Mouse (Mus musculus): Measurements from ENCODE around the gene Cd320. TPM values are rescaled to one million over a fixed set of nuclear protein-coding genes. Genes with fewer than 3 reads are reported as not detected.
A peak's percentile ranks its signal among the peaks of the same experiment; 100 is the strongest.

The Cd320 gene
- 54.7 and 55.1 TPM in 2 replicates for polyA plus RNA-seq (2016; fragmentation: Nextera tagmentation; extraction: Ambion mirVana)

DNA sequence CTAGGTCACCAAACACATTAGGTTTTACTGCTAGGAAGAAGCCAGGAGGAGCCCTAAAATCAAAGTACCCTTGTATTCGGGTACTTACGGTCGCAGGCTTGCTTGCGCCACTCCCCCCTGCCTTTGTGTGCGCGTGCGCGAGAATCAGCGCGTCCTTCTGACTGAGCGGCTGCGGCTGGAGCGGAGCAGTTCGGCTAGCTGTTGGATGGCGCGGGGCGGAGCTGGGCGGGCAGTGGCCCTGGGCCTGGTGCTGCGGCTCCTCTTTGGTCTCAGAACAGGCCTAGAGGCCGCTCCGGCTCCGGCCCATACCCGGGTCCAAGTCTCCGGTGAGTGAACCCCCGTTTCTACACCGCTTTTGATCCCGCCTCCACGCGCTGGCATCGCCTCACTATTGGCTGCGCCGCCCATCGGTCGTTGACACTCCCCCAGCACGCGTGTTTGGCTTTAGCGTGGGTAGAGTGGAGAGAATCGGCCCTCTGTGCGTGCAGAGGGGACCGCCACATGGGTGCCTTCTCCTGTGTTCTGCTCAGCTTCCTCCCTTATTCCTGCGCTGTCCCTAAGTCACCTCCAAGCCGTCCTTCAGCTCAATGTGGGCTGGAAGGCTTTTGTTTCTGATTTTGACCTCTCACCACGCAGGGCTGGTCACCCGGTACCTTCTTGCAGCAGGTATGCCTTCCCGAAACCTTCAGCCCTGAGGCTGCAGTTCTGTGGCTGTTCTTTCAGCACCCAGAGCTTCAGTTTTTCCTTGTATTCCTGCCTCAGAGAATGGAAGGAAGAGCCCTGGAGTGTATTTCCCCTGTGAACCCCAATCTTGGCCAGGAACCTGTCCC is at the start of gene Cd320:
Cd320 (plus strand) TSS at position 126 of the 830 bp plus-strand sequence.
- WGBS: 0% methylated on average over 45 of the region's 45 CpGs
- ATAC-seq (ENCODE audit: low FRiP score): peak; percentile 93

DNA sequence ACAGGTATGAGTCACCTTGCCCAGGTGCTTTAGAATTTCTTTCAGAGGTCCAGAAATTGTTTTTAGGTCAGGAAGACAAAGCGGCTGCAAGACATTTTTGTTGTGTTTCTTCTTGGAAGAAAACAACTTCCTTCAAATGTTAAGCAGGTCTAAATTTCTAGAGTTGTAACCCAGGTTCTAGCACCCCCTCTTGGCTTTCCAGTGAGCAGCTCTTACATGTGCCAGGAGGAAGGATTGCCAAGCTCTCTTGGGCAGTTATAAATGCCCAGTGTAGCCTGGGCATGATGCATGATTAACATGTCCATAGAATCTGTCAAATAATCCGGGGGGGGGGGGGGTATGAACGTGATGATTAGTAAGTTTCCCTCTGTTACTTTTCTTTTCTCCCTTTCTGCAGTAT is 44.6 kb upstream of the Cd320 start:
- Histone ChIP-seq H3K27me3 (no peaks in the 10 kb centered on the region), H3K4me1 (no peaks in the 10 kb centered on the region), H3K27ac (no peak overlapping the region), H3K4me2 (no peak overlapping the region), H3K4me3 (replicated peaks) (no peak overlapping the region), H3K9me3 (no peaks in the 10 kb centered on the region), H3K36me3 (replicated peaks) (no peaks in the 10 kb centered on the region), H3K9ac (no peak overlapping the region)
- ATAC-seq (ENCODE audit: low FRiP score): no peak
- 53% methylated on average over 3 of the region's 3 CpGs for WGBS

More for the DNA sequence above, at the start of gene Cd320:
- peak within 1 kb of the TSS; percentile 73 for H3K4me3 ChIP-seq (replicated peaks)
- peaks cover 15% of the 10 kb centered on the region for H3K4me1 ChIP-seq
- H3K4me2 ChIP-seq: peak within 1 kb of the TSS; percentile 83
- H3K36me3 ChIP-seq (replicated peaks): peaks cover 26% of the 10 kb centered on the region
- no peaks in the 10 kb centered on the region for H3K9me3 ChIP-seq
- H3K27ac ChIP-seq: peak within 1 kb of the TSS; percentile 54; the same call in 1 of the 2 replicates
- no peaks in the 10 kb centered on the region for H3K27me3 ChIP-seq
- H3K9ac ChIP-seq: peak within 1 kb of the TSS; percentile 72

GRCm38 (mm10) chr17:33799277-33799676 is 43.6 kb upstream of the Cd320 start:
- Histone ChIP-seq H3K4me1 (no peaks in the 10 kb centered on the region), H3K27ac (no peak overlapping the region), H3K9ac (no peak overlapping the region), H3K9me3 (no peaks in the 10 kb centered on the region), H3K27me3 (no peaks in the 10 kb centered on the region), H3K4me2 (no peak overlapping the region), H3K36me3 (replicated peaks) (no peaks in the 10 kb centered on the region), H3K4me3 (replicated peaks) (no peak overlapping the region)
- 63% methylated on average over 1 of the region's 1 CpGs for WGBS
- no peak for ATAC-seq (ENCODE audit: low FRiP score)

DNA sequence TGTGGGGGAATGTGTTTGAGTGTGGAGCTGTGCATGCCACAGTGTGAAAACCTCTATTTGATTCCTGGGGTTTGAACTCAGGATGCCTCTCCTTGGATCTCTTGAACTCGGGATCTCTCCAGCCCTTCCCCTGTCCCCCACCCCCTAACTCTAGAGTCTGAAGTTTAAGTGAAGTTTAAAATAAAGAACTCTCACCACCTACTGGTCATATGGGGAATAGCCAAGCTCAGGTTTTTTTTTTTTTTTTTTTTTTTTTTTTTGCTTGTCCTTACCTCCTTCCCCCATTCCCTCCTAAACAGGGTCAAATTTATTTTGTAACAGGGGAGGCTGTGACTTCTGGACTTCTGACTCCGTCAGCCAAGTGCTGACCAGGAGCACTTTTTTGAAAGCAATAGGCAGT is 40.7 kb upstream of the Cd320 start:
- Histone ChIP-seq H3K9ac (no peak overlapping the region), H3K36me3 (replicated peaks) (no peaks in the 10 kb centered on the region), H3K4me3 (replicated peaks) (no peak overlapping the region), H3K27me3 (peaks cover 4% of the 10 kb centered on the region; the same call in 1 of the 2 replicates), H3K27ac (no peak overlapping the region), H3K4me2 (no peak overlapping the region), H3K9me3 (no peaks in the 10 kb centered on the region), H3K4me1 (no peaks in the 10 kb centered on the region)
- WGBS: 3% methylated on average over 2 of the region's 2 CpGs
- no peak for ATAC-seq (ENCODE audit: low FRiP score)

GRCm38 (mm10) chr17:33804205-33804604 is 38.7 kb upstream of the Cd320 start:
- Histone ChIP-seq H3K27me3 (peaks cover 5% of the 10 kb centered on the region; the same call in 1 of the 2 replicates), H3K4me1 (no peaks in the 10 kb centered on the region), H3K4me2 (no peak overlapping the region), H3K9ac (no peak overlapping the region), H3K9me3 (no peaks in the 10 kb centered on the region), H3K4me3 (replicated peaks) (no peak overlapping the region), H3K27ac (no peak overlapping the region), H3K36me3 (replicated peaks) (no peaks in the 10 kb centered on the region)
- WGBS: 62% methylated on average over 4 of the region's 4 CpGs
- ATAC-seq (ENCODE audit: low FRiP score): no peak

GRCm38 (mm10) chr17:33804745-33805144 is 38.1 kb upstream of the Cd320 start:
- Histone ChIP-seq H3K9ac (no peak overlapping the region), H3K4me3 (replicated peaks) (no peak overlapping the region), H3K27me3 (peaks cover 5% of the 10 kb centered on the region; the same call in 1 of the 2 replicates), H3K4me1 (no peaks in the 10 kb centered on the region), H3K4me2 (no peak overlapping the region), H3K36me3 (replicated peaks) (no peaks in the 10 kb centered on the region), H3K9me3 (no peaks in the 10 kb centered on the region), H3K27ac (no peak overlapping the region)
- 57% methylated on average over 1 of the region's 1 CpGs for WGBS
- no peak for ATAC-seq (ENCODE audit: low FRiP score)

DNA sequence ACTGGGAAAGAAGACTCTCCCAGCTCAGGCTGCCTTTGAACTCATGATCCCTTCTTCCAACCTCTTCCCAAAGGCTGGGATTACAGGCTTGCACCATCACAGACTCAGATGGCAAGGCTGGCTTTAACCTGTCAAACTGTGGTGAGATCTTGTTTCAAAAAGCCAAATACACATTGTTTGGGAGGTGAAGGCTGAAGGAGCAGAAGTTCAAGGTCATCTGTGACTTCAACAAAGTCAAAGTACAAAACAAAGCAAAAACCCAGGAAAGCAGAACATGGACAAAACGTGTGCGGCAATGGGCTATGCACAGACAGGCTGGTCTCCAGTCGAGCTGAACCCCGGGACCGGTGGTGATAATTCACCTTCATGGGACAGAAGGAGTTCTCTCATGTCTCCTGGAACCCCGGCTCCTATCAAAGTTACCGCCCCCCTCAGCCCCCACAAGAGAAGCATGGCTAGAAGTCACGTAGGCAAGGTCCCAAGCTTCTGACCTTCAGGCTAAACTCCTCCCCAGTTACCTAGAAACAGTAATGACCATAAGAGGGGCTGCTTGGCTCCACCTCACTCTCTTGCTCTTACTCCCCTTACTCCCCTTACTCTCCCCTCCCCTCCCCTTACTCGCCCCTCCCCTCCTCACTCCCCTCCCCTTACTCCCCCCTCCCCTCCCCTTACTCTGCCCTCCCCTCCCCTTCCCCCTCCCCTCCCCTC is 35.6 kb upstream of the Cd320 start:
- H3K9ac ChIP-seq: no peak overlapping the region
- 71% methylated on average over 8 of the region's 9 CpGs for WGBS
- no peak overlapping the region for H3K4me2 ChIP-seq
- no peak overlapping the region for H3K4me3 ChIP-seq (replicated peaks)
- H3K36me3 ChIP-seq (replicated peaks): no peaks in the 10 kb centered on the region
- no peak for ATAC-seq (ENCODE audit: low FRiP score)
- H3K27ac ChIP-seq: no peak overlapping the region
- peaks cover 20% of the 10 kb centered on the region for H3K27me3 ChIP-seq
- H3K9me3 ChIP-seq: no peaks in the 10 kb centered on the region
- H3K4me1 ChIP-seq: peaks cover 10% of the 10 kb centered on the region

GRCm38 (mm10) chr17:33808192-33808591 is 34.7 kb upstream of the Cd320 start:
- Histone ChIP-seq H3K4me1 (peaks cover 10% of the 10 kb centered on the region), H3K4me3 (replicated peaks) (no peak overlapping the region), H3K27me3 (peaks cover 21% of the 10 kb centered on the region), H3K36me3 (replicated peaks) (no peaks in the 10 kb centered on the region), H3K27ac (no peak overlapping the region), H3K4me2 (no peak overlapping the region), H3K9me3 (no peaks in the 10 kb centered on the region), H3K9ac (no peak overlapping the region)
- ATAC-seq (ENCODE audit: low FRiP score): no peak
- WGBS: 46% methylated on average over 10 of the region's 10 CpGs

DNA sequence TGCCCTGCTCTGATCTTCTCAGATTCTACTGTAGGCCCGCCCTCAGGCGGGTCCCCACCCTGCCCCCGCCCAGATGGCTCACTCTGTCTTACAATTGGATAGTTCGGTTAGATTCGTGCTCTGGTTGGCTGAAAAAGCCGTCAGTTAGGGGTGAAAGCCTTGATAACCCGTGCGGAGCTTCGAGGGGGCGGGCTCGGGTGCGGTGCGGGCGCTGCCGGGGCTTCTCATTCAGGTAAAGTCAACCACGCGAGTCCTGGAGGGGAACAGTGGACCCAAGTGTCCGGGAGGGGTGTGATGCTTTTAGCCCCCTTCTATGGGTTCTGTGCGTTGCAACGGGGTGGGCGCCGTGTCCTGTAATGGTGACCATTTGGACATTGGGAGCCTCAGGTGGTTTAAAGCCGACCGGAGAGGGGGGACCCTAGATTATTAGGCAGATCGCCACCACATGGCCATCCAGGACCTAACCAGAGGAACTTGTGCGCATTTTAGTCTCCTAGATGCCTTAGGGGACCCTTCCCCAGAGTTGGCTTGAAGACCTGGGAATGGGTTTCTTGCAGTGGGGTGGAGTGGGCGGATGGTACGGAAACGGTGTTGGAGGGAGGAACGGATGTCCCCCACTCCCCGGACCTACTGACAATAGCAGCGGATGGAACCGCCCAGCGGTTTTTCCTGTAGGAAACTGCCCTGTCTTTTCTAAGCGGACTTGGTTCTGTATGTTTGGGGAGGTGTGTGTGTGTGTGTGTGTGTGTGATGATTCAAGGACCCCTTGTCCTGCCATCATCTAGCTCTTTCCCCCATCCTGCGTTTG is 32.4 kb upstream of the Cd320 start, which contains the start of gene Kank3:
Kank3 (plus strand) TSS at position 186 of the 808 bp plus-strand sequence.
- under 1% methylated on average over 36 of the region's 36 CpGs for WGBS
- H3K9me3 ChIP-seq: no peaks in the 10 kb centered on the region
- H3K27ac ChIP-seq: no peak within 1 kb of the TSS
- H3K4me3 ChIP-seq (replicated peaks): peak within 1 kb of the TSS; percentile 49
- peak within 1 kb of the TSS; percentile 48; the same call in 1 of the 2 replicates for H3K9ac ChIP-seq
- peak within 1 kb of the TSS; percentile 76 for H3K4me2 ChIP-seq
- peaks cover 10% of the 10 kb centered on the region for H3K4me1 ChIP-seq
- H3K36me3 ChIP-seq (replicated peaks): no peaks in the 10 kb centered on the region
- H3K27me3 ChIP-seq: peaks cover 21% of the 10 kb centered on the region
- ATAC-seq (ENCODE audit: low FRiP score): peak; percentile 99

GRCm38 (mm10) chr17:33811142-33811516 is 31.8 kb upstream of the Cd320 start:
- peaks cover 21% of the 10 kb centered on the region for H3K27me3 ChIP-seq
- peak overlapping the region; percentile 49 for H3K4me3 ChIP-seq (replicated peaks)
- 0 out of 2 replicates have a peak overlapping the region, but pooled peaks have one; percentile 48 for H3K9ac ChIP-seq
- H3K27ac ChIP-seq: no peak overlapping the region
- H3K9me3 ChIP-seq: no peaks in the 10 kb centered on the region
- peak overlapping the region; percentile 76 for H3K4me2 ChIP-seq
- peaks cover 10% of the 10 kb centered on the region for H3K4me1 ChIP-seq
- 24% methylated on average over 7 of the region's 7 CpGs for WGBS
- H3K36me3 ChIP-seq (replicated peaks): no peaks in the 10 kb centered on the region
- ATAC-seq (ENCODE audit: low FRiP score): no peak

DNA sequence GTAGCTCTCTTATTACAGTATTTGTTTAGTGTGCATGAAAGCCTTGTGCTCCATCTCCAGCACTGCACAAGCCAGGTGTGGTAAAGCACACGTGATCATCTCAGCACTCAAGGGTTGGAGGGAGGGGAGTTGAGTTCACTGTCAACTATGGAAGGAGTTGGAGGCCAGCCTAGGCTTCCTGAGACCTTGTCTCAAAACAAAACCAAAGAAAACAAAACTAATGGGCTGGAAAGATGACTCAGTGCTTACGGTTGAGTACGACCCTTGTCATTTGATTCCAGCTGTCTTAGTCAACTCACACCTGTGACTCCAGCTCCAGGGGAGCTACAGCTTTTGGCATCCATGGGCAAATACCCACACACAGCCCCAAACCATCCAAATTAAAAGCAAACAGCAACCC is 30.4 kb upstream of the Cd320 start:
- no peak for ATAC-seq (ENCODE audit: low FRiP score)
- H3K4me3 ChIP-seq (replicated peaks): no peak overlapping the region
- H3K9me3 ChIP-seq: no peaks in the 10 kb centered on the region
- no peak overlapping the region for H3K27ac ChIP-seq
- H3K9ac ChIP-seq: no peak overlapping the region
- no peaks in the 10 kb centered on the region for H3K36me3 ChIP-seq (replicated peaks)
- H3K27me3 ChIP-seq: peaks cover 17% of the 10 kb centered on the region
- H3K4me2 ChIP-seq: no peak overlapping the region
- 82% methylated on average over 3 of the region's 3 CpGs for WGBS
- H3K4me1 ChIP-seq: peaks cover 17% of the 10 kb centered on the region

GRCm38 (mm10) chr17:33812990-33813389 is 29.9 kb upstream of the Cd320 start:
- 76% methylated on average over 4 of the region's 4 CpGs for WGBS
- Histone ChIP-seq H3K9me3 (no peaks in the 10 kb centered on the region), H3K27ac (no peak overlapping the region), H3K4me1 (peaks cover 19% of the 10 kb centered on the region), H3K4me3 (replicated peaks) (no peak overlapping the region), H3K9ac (no peak overlapping the region), H3K27me3 (peaks cover 17% of the 10 kb centered on the region), H3K4me2 (no peak overlapping the region), H3K36me3 (replicated peaks) (no peaks in the 10 kb centered on the region)
- no peak for ATAC-seq (ENCODE audit: low FRiP score)

Data from forebrain, embryonic 12.5 days (tissue).